Mouse (Mus musculus) kidney, postnatal 0 days (tissue): ENCODE measurements around the gene Lamtor2. TPM values are rescaled to one million over a fixed set of nuclear protein-coding genes. Genes with fewer than 3 reads are reported as not detected.

ENCODE experiments used
- ATAC-seq: fragments of 200-750 bp; cut with Nextera tagmentation; replicated peaks from 2 replicates; pipeline ENCODE4 v1.8.0; 2017; ENCODE audit warnings: low read depth, moderate number of reproducible peaks, moderate TSS enrichment, moderate library complexity; ENCODE audit not compliant: low FRiP score
- DNase-seq: peaks from one replicate; pipeline ENCODE4 v3.0.0-alpha.2; 2016; ENCODE audit warnings: low spot score
- H3K27ac ChIP-seq: fragments of 300-500 bp; sonication (generic); 2 replicates; pipeline ENCODE4 v1.5.1; 2014; ENCODE audit warnings: mild to moderate bottlenecking
- H3K27me3 ChIP-seq: fragments of 300-500 bp; sonication (generic); 2 replicates; pipeline ENCODE4 v1.6.1; 2014; ENCODE audit warnings: low read length, mixed read lengths; ENCODE audit not compliant: insufficient read depth
- H3K36me3 ChIP-seq: fragments of 300-500 bp; sonication (generic); 2 replicates; pipeline ENCODE4 v1.6.1; 2014; ENCODE audit warnings: low read length, mixed read lengths; ENCODE audit not compliant: insufficient read depth
- H3K4me1 ChIP-seq: fragments of 300-500 bp; sonication (generic); replicated peaks from 2 replicates; pipeline ENCODE4 v1.6.1; 2014; ENCODE audit warnings: antibody characterized with exemption, low read length, mixed read lengths; ENCODE audit not compliant: insufficient read depth
- H3K4me2 ChIP-seq: fragments of 300-500 bp; sonication (generic); 2 replicates; pipeline ENCODE4 v1.6.1; 2014; ENCODE audit warnings: mild to moderate bottlenecking, low read length, moderate library complexity, mixed read lengths
- H3K4me3 ChIP-seq: fragments of 300-500 bp; sonication (generic); replicated peaks from 2 replicates; pipeline ENCODE4 v1.5.1; 2014; ENCODE audit warnings: low read depth, low read length
- H3K9ac ChIP-seq: fragments of 300-500 bp; sonication (generic); 2 replicates; pipeline ENCODE4 v1.6.1; 2014; ENCODE audit warnings: low read depth, low read length
- H3K9me3 ChIP-seq: fragments of 300-500 bp; sonication (generic); replicated peaks from 2 replicates; pipeline ENCODE4 v1.6.1; 2016; ENCODE audit warnings: low read length, inconsistent platforms, mixed read lengths
- CTCF ChIP-seq: IDR thresholded peaks from 2 replicates; pipeline ENCODE4 v1.5.1; 2016; ENCODE audit warnings: antibody characterized with exemption, low read depth, mild to moderate bottlenecking, moderate library complexity
- WGBS: fragments of 180-500 bp; shearing (Covaris S2); extraction: QIAGEN DNeasy Blood & Tissue Kit; methylation state at CpG from one replicate; pipeline ENCODE4 v1.1.7; 2014; 5-methylcytosine and 5-hydroxymethylcytosine counted together
- polyA plus RNA-seq: library from polyadenylated mRNA; unstranded; fragments of >200 nt; fragmentation: Nextera tagmentation; extraction: Ambion mirVana; gene quantifications from 2 replicates; pipeline ENCODE4 v1.2.1, GENCODE M21; 2015

Gene Lamtor2
- polyA plus RNA-seq, 1 experiment from 2014 or later = 173 TPM

DNA sequence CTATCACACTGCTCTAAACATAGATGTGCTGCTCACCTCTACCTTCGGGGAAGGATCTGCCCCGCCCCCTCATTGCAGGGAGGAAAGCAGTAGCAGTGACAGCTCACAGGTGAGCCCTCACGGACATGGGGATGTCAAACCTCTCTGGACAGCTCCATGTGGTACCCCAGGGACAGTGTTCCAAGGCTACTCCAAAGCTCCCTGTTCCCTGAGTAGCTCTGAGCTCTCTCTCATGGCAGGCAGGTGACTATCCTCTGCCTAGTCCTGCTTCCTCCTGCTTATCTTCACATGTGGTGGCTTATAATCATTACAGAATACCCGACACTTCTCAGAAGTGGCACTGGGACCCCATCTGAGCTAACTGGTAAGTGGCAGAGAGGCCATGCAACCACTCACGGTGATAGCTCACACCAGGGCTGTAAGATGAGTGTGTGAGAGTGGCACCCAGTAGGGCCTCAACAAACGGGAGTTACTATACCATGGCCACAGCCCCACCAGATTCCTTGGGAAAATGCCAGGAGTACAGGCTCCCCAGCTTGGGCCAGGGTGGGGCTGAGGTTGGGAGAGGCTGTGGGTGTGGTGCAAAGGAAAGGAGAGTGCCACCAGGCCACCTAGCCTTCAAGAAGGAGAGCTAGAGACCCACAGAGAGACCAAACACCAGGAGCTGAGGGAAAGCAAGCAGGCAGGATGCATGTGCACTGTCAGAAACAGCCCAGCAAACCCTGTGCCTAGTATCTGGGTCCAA lies 6.0 kb downstream of the Lamtor2 start:
- H3K27me3 ChIP-seq = no peaks in the 10 kb centered on the region
- 77% methylated on average over 6 of the region's 6 CpGs for WGBS
- DNase-seq (no peak), ATAC-seq (no peak)
- TF ChIP-seq CTCF = no peak
- no peaks in the 10 kb centered on the region for H3K9me3 ChIP-seq
- peaks cover 6% of the 10 kb centered on the region for H3K4me1 ChIP-seq
- no peaks in the 10 kb centered on the region for H3K36me3 ChIP-seq
- H3K4me3 ChIP-seq = no peak overlapping the region
- H3K9ac ChIP-seq = no peak overlapping the region; the same call in 1 of the 2 replicates
- H3K4me2 ChIP-seq = no peak overlapping the region
- H3K27ac ChIP-seq = no peak overlapping the region

DNA sequence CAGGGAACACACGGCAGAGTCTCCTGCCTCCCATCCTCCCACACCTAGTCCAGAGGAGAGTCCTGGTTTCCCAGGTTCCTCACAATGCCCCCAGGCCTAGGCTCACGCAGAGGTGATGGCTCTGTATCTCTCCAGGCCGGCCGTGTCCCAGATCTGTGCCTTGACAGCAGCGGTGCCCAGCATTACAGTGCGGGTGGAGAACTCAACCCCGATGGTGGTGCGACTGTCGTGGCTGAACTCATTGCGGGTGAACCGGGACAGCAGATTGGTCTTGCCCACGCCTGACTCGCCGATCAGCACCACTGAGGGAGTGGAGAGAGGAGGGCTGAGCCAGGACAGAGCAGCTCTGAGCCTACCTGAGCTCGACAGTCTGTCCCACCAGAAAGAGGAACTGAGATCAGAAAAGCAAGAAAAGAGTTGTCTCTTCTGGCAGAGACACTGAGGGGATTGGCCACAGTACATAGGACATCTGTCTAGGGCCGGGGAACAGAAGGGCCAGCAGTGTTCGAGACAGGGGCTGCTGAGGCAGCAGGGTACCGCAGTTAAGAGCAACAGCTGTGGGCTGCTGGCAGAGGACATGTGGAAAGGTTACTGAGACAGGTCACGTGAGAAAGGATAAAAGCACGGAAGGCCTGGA lies 7.8 kb downstream of the Lamtor2 start:
- ATAC-seq (no peak), DNase-seq (no peak)
- H3K4me1 ChIP-seq = no peaks in the 10 kb centered on the region
- no peak overlapping the region for H3K27ac ChIP-seq
- 51% methylated on average over 20 of the region's 20 CpGs for WGBS
- H3K36me3 ChIP-seq = no peaks in the 10 kb centered on the region
- TF ChIP-seq CTCF = no peak
- no peak overlapping the region for H3K4me2 ChIP-seq
- H3K27me3 ChIP-seq = no peaks in the 10 kb centered on the region
- no peaks in the 10 kb centered on the region for H3K9me3 ChIP-seq
- H3K4me3 ChIP-seq = no peak overlapping the region
- no peak overlapping the region for H3K9ac ChIP-seq

DNA sequence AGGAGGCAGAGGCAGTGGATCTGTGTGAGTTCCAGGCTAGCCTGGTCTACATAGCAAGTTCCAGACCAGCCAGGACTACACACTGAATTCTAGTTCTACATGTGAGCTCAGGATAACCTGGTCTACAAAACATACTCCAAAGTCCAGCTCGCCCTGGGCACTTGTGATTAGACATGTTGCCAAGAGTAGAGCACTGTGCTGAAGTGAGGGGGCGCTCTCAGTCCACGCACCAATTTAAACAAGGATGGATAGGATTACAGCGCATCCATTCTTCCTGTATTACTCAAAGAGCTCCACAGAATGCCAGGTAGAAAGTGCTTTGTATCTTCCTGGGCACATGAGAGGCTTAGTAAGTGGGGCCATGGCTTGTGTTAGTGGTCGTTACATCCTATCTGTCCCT lies 8.4 kb downstream of the Lamtor2 start:
- no peak overlapping the region for H3K4me2 ChIP-seq
- WGBS = 26% methylated on average over 5 of the region's 5 CpGs
- DNase-seq = peak; percentile 69
- no peak overlapping the region for H3K4me3 ChIP-seq
- no peaks in the 10 kb centered on the region for H3K4me1 ChIP-seq
- no peak overlapping the region for H3K9ac ChIP-seq
- no peaks in the 10 kb centered on the region for H3K27me3 ChIP-seq
- ATAC-seq = no peak
- H3K9me3 ChIP-seq = no peaks in the 10 kb centered on the region
- no peaks in the 10 kb centered on the region for H3K36me3 ChIP-seq
- TF ChIP-seq CTCF = peak; percentile 76
- H3K27ac ChIP-seq = no peak overlapping the region

DNA sequence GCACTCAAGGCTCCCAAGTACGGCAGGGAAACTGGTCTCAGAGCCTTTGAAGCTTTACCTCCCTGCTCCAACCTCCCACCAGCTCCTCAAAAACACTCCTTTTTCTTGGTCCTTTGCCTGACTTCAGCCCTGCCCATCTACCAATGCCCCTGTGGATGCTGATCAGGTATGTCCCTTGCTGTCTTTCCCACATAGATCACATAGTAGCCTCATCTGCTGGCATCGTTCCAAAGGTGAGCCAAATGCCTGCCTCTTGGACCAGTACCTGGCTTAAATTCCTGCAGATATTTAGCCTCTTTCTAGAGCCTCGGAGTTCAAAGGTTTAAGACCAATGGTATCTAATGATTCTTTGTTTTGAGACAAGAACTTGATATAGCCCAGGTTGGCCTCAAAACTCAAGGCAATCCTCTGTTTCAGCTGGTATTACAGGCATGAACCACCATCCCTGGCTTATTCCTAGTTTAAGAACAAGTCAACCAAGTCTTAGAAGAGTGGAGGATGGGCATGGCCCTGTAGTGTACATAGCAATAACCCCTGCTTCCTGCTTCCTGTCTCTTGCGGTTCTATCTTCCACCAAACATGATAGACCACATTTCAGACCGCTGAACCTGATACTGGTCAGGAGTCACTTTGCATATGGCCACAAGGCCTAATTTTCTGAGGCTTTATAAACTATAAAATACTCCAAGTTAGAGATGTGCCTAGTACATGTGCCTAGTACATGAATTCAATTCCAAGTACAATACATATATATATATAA lies 9.0 kb downstream of the Lamtor2 start:
- Histone ChIP-seq H3K9me3 (no peaks in the 10 kb centered on the region), H3K4me2 (no peak overlapping the region), H3K27ac (no peak overlapping the region), H3K36me3 (0 out of 2 replicates have a peak, but pooled peaks cover under 1% of the 10 kb centered on the region), H3K9ac (no peak overlapping the region), H3K4me3 (no peak overlapping the region), H3K27me3 (no peaks in the 10 kb centered on the region), H3K4me1 (0 out of 2 replicates have a peak, but pooled peaks cover under 1% of the 10 kb centered on the region)
- DNase-seq = no peak
- ATAC-seq = no peak
- no peak for TF ChIP-seq CTCF
- WGBS = 56% methylated on average over 5 of the region's 5 CpGs

DNA sequence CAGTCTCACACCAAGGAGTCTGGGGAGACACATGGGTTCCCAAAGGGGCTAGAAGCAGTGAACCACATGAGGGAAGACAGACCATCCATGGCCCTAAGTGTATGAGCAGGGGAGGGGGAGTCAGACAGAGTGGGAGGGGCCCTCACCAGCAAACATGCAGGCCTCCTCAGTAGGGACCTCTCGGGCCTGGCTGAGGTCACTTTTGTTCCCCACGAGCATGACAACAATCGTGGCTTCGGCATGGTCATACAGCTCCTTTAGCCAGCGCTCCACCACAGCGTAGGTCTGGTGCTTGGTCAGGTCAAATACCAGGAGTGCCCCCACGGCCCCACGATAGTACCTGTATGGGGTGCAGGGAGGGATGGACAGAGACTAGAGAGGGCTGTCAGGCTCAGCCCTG lies 9.7 kb downstream of the Lamtor2 start:
- no peak overlapping the region for H3K9ac ChIP-seq
- H3K4me3 ChIP-seq = no peak overlapping the region
- TF ChIP-seq CTCF = no peak
- 0 out of 2 replicates have a peak, but pooled peaks cover 7% of the 10 kb centered on the region for H3K36me3 ChIP-seq
- no peak overlapping the region for H3K27ac ChIP-seq
- no peak overlapping the region for H3K4me2 ChIP-seq
- H3K4me1 ChIP-seq = 0 out of 2 replicates have a peak, but pooled peaks cover 4% of the 10 kb centered on the region
- ATAC-seq (no peak), DNase-seq (no peak)
- no peaks in the 10 kb centered on the region for H3K27me3 ChIP-seq
- WGBS = 79% methylated on average over 8 of the region's 8 CpGs
- H3K9me3 ChIP-seq = no peaks in the 10 kb centered on the region

DNA sequence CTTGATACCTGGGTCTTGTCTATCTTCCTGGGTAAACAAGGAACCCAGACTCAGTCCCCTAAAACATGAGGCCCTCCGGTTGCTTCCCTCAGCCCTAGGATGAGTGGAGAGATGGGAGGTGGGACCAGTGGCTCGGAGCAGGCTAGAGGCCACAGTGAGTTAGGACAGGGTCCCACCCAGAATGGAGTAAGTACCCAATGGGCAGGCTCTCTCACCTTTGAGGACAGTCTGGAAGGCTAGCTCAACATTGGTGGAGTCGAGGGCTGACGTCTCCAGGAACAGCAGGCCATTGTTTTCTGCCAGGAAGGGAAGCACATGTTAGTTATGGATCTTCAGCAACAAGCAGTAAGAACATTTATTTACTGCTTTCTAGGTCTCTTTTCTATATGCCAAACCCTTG lies 10.4 kb downstream of the Lamtor2 start:
- H3K9ac ChIP-seq = no peak overlapping the region
- no peak overlapping the region for H3K4me2 ChIP-seq
- no peaks in the 10 kb centered on the region for H3K27me3 ChIP-seq
- H3K4me1 ChIP-seq = 0 out of 2 replicates have a peak, but pooled peaks cover 4% of the 10 kb centered on the region
- 67% methylated on average over 4 of the region's 4 CpGs for WGBS
- DNase-seq (no peak), ATAC-seq (no peak)
- H3K36me3 ChIP-seq = peaks cover 10% of the 10 kb centered on the region; the same call in 1 of the 2 replicates
- no peak overlapping the region for H3K4me3 ChIP-seq
- H3K27ac ChIP-seq = no peak overlapping the region
- H3K9me3 ChIP-seq = no peaks in the 10 kb centered on the region
- no peak for TF ChIP-seq CTCF
